Mouse (Mus musculus) right cerebral cortex, postnatal 14 days (tissue): ENCODE measurements at regions not wholly inside any gene's neighbourhood (a gene's known extent, or its start where the extent isn't known, plus 50 kb on each side); places are given as distances from the start of the nearest gene placed in this dataset.
"Not testable (repeated sequence)": the region's sequence is repeated elsewhere in the genome, so short reads cannot be mapped to it uniquely, and the experiment has no call there.

Experiments used
- DNase-seq: peaks from one replicate; pipeline ENCODE4 v3.0.0; 2022

GRCm38 (mm10) chr10:48582006-48582405, 1206.6 kb downstream of the Grik2 start:
- DNase-seq, result no peak

GRCm38 (mm10) chr10:48581081-48581480, 1207.5 kb downstream of the Grik2 start:
- no peak for DNase-seq

GRCm38 (mm10) chr10:48572600-48572999, 1216.0 kb downstream of the Grik2 start:
- DNase-seq, result no peak

GRCm38 (mm10) chr10:48549791-48550190, 1238.8 kb downstream of the Grik2 start:
- DNase-seq, result not testable (repeated sequence)

- peak; percentile 7 for DNase-seq
These were observed 1266.3 kb downstream of the Grik2 start for GRCm38 (mm10) chr10:48522258-48522657.

GRCm38 (mm10) chr10:48472927-48473326, 1315.6 kb downstream of the Grik2 start:
- no peak for DNase-seq

GRCm38 (mm10) chr10:48443739-48444342, 1344.7 kb downstream of the Grik2 start:
- no peak for DNase-seq

GRCm38 (mm10) chr10:48433287-48433686, 1355.3 kb downstream of the Grik2 start:
- DNase-seq, result no peak

- DNase-seq, result no peak
These were observed 1363.1 kb downstream of the Grik2 start for GRCm38 (mm10) chr10:48425501-48425900.

GRCm38 (mm10) chr10:48405071-48405470, 1383.5 kb downstream of the Grik2 start:
- no peak for DNase-seq
